Mouse (Mus musculus) CD4-positive, CD25-positive, alpha-beta regulatory T cell, adult 4 months (primary cell): ENCODE results near the gene Fbxw10. TPM values are rescaled to one million over a fixed set of nuclear protein-coding genes. Genes with fewer than 3 reads are reported as not detected.
A peak's percentile ranks its signal among the peaks of the same experiment; 100 is the strongest.

Experiments used
- ATAC-seq: one replicate; pipeline ENCODE4 v1.8.0; 2017
- polyA plus RNA-seq, 2 experiments: library from polyadenylated mRNA; unstranded; fragments of 100-300 nt; shearing (Covaris generic); gene quantifications; one replicate each; pipeline ENCODE4 v1.2.1; 2017

Fbxw10 gene
- polyA plus RNA-seq, 2 experiments from 2014 or later: 8.4 to 9.6 TPM

DNA sequence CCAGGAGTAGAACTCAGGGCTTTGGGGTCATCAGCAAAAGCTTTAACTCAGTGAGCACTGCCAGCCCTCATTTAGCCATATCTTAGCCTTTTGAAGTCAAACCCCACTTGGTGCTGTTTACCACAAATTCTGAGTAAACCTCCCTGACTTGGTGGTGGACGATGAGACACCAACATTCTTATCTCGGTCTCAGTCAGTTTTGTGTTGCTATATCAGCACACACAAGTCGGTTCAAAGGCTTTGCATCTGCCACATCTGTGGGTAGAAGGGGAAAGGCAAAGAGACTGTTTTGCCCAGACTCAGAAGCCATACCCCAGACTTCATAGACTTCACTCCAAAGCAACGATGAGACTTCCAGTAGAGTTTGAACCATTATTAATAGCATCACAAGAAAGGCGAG is 2.3 kb upstream of the Fbxw10 start:
- ATAC-seq: no peak

DNA sequence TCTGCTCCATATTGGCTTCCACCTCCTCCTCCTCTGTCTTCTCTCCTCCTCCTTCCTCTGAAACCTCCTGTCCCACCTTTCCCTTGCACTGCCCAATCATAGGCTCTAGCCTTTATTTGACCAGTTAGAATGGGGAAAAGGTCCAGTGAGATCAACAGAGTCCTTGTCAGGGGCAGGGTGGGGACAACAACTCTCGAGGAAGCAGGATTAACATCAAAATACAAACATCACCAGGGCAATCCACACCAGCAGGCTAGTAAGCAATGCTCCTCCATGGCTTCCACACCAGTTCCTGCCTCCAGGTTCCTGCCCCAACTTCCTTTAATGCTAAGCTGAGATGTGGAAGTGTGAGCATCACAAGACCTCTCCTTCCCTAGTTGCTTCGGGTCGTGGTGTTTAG is 1.1 kb upstream of the Fbxw10 start:
- ATAC-seq: no peak

DNA sequence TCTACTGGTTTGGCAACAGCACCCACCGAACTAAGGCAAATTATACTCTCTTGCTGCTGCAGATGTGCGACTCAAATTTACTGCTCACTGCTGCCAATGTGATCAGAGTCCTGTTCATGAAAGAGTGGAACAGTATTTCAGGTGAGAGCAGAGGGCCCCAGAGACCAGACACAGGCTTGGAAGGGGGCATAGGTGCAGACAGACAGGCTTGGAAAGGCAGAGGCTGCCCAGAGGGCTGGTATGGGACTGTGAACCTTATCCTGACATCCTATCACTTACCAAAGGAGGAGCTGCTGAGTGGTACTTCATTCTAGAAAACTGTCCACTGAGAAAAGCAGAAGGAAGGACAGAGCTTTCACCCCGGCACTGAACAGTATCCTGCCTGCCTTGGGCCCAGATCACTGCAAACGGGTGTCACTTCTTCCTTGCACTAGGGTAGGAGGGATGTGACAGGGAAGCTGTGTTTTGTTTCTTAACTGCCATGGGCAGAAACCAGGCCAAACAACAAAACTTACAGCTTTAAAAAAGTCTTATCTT is 854 bp downstream of the Fbxw10 start:
- no peak for ATAC-seq

DNA sequence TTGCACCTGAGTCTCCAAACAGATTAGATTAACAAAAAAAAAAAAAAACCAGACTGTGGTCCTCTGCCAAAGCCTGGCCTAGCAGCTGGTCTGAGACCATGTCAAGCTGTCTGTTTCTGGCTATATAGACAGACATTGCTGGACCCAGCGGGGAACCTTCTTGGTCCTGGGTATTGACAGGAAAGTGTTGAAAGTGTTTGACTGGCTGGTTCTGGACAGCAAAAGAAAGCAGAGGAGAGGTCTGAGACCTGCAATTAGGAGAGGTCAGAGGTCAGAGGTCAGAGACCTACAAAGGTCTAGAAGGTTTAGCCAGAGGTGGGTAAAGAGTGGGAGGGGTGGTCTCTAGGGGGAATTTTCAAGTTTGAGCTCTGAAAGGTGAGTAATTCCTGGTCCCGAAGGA is 1.4 kb downstream of the Fbxw10 start:
- ATAC-seq: no peak

DNA sequence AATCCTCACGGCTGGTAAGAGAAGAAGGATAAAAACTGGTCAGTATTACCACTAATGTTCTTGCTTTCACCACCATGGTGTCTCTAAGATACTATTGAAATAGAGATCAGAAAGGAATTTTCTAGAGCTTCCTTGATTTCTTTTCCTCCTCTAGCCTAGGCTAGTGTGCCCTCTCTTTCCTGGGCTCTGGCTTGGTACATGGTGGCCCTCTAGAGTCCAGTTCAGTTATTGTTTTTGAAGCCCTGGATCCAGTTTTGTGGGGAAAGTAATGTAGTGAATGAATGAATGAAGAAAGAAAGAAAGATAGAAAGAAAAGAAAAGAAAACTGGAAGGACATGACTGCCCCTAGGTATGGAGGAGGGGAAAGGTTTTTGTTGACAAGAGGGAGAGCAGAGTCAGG is 4.3 kb downstream of the Fbxw10 start:
- no peak for ATAC-seq

DNA sequence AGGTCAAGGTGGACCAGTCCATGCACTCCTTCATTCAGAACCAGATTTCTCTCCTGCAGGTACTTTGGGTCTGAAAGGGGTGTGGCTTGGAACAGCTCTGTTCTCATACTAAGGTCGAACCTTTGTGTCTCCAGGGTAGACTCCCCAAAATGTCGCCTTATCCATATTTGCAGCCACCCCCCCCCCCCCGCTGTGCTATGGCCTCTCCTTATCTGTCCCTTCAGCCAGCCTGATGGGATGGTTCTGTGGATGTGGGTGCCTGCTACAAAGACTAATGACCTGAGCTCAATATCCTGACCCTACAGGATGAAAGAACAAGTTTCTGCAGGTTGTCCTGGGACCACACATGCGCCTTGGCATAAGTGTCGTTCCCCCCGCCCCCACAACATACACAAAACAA is 6.5 kb downstream of the Fbxw10 start:
- ATAC-seq: no peak

DNA sequence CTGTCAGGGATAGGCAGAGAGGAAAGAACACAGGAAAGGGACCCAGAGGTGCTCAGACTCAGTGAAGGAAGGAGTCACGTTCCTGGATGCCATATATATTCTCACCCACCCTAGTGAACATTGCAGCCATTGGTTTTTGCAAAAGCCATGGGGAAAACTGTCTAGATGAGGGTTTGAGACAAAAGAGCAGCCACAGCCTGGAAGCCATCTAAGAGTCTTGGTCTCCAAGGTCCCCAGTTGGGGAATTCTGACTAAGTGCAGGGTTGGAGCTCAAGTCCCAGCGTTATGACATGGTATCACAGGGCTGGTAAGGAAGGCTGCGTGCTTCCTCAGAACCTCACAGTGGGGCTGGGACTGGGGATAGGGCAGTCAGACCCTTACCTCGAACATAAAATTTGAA is 18.7 kb downstream of the Fbxw10 start:
- ATAC-seq: no peak

DNA sequence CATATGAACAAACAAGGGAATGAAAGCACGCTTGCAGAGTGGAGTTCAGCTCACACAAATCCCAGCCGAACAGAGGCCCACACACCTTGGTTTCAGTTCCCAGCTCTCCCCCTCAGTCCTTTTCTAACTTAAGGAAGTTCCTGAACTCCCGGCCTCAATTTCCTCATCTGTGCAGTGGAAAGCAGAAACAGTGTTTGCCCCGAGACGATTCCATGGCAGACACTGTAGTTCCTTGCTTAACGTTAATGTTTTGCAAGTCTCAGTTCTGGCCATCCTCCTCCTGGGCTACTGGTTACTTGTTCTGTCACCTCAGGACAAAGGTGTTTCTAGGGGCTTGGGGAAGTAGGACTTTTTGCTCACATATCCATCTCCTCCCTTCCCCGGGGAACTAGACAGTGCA is 19.8 kb downstream of the Fbxw10 start:
- ATAC-seq: no peak

DNA sequence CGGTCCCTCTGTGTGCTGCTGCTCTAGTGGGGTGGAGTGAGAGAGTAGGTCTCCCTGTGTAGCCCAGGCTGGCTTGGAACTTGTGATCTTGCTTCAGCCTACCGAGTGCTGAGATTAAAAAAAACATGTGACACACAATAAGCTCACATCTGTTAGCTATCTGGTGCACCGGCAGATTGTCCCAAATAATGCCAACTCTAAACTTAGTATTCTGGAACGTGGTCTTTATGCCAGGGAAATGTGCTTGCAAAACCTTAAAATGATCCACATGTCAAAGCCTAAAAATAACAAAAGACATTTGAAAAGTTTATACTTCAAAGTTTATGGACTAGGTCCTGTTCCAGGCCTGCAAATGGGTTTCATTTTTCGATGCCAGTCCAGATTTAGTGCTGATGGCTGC is 22.3 kb downstream of the Fbxw10 start:
- ATAC-seq: no peak

DNA sequence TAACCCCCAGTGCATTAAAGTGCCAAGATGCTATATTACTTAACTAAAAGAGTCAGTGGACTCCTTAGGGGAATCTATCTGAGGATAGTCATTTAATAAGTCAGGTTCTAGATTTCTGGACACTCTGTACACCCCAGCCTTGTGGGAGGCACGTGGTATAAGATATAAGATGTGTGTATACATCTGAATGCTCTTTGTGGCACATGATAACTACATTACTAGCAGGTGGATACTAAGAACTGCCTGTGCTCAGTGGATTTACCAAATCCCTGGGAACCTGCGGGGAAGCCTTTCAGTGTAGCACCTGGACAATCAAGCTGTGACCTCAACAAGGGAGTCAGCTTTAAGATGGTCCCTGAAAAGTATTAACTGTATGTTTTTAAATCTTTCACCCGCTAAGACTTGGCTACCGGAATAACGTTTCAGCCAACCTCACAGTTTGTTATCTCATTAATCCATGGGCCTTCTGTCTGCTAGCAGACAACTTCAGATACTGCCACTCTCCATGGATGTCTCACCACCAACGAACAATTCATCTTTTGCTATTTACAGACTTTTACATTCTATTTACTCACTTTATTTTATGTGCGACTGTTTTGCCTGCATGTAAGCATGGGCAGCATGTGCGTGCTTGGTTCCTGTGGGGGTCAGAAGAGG is 23.0 kb downstream of the Fbxw10 start:
- ATAC-seq: no peak

DNA sequence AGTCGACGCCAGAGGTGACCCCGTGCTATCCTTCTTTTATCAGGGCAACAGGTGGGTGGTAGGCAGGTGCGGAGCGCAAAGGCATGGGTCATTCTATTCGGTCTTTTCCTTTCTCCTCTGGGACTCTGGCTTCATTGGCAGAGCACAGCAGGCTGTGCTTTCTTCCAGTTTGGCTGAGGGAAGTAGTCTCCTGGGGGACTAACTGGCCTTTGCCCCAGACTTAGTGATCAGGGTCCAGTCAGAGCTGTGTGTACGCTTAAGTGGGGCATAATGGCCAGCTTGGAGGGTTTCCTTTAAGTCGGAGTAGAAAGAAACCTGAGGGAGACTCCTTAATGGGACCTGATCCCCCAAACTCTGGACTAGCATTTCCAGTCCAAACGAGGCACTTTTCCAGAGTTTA is 26.6 kb downstream of the Fbxw10 start:
- no peak for ATAC-seq

DNA sequence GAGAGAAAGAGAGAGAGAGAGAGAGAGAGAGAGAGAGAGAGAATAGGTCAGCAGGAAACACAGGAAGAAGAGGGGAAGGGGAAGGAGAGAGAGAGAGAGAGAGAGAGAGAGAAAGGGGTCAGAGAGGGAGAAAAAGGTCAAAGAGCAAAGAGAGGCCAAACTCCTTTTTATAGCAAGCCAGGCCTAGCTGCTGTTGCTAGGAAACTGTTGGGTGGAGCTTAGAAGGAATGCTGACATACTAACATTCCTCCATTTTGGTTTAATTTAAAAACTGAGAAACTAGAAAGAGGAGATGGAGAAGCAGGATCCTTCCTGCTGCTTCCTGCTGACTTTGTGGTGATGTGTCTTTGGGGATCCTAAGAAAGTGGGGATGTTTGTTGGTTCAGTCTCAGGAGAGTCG is 28.8 kb downstream of the Fbxw10 start:
- no peak for ATAC-seq

DNA sequence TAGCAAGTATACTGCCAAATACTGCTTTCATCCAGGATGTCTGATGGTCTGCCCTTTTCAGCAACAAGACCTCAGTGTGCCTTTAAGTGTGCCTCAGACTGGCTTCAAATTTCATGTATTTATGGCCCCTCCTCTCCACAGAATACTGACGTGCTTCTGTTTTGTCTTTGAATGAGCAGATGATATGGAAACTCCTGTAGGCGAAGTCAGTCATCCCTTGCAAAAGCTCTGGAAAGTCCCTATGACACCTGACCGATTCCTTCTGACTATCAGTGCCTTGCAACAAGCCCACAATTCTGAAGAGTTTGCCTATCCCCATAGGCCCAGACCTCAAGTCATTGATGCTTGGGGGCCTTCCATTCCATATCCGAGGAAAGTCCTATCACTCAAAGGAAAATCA is 29.6 kb downstream of the Fbxw10 start:
- peak; percentile 8 for ATAC-seq

DNA sequence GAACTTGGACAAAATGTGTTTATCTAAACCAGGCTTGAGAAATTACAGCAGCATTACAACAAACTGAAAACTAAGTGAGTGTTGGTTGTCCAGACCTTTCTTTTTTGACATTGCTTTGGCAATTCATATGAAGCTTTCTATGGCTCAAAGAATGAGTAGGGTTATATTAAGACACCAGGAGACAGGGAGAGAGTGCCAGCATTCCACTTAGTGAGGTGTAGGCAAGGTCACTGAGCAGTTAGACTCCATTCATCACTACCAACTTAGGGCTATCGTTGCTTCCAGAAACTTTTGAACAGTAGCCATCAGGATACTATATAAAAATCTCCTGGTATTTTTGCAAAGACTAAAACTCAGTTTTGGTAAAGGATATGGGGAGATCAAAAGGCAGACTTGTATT is 30.5 kb downstream of the Fbxw10 start:
- no peak for ATAC-seq

DNA sequence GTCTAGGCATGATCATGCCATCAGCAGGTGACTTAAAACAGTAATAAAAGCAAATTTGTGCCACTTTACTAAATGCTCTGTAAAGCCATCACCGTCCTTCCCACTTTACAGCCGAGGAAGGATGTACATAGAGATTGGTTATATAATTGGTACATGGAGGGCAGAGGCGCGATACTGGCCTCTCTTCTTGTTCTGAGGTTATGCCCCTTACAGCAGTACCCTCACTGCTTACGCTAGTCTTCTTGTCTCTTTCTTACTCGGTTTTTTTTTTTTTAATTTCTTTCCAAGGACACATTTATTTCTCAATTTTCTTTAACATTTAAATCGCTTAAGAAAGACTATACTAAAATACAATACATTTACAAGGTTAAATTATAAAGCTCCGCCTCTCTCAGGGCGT is 31.9 kb downstream of the Fbxw10 start:
- ATAC-seq: peak; percentile 15

DNA sequence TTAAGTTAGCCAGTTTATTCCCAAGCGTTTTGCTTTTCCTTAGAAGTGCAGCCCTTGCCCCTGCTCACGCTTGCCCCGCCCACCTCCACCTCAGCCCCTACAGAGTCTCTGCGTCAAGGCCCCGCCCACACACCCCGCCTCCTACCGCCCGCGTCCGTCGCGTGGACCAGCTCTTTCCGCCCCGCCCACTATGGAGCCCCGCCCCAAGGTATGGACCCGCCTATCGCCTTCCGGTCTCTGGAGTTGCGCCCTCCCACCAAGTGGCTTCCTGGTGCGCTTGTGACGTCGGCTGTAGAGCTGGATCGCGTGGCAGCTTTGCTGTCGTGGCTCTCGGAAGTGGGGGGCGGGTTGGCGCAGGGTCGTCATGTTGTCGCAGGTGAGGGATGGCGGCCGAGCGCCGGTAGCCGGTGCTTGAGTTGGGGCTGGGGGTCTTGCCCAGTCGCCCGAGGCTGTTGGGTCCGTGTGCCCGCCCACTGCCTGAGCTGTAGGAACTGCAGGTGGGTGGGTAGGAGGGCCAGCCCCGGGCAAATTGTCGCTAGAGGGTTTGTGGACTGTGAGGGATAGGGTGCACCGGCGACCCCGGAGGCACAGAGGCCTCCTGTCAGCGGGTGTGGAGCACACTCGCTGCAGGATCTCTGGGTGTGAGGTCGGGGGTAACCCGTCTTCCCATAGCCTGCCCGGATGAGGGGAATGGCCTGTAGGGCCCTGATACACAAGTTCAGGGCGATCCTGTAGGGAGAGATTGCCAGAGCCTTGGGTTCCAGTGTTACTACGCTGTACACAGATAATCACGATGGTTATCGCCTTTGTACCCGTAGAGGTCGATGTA is 32.6 kb downstream of the Fbxw10 start, which contains the start of gene Tvp23b:
TSS of gene Tvp23b (plus strand) at position 236 of the 829 bp plus-strand sequence.
- ATAC-seq: peak; percentile 92

DNA sequence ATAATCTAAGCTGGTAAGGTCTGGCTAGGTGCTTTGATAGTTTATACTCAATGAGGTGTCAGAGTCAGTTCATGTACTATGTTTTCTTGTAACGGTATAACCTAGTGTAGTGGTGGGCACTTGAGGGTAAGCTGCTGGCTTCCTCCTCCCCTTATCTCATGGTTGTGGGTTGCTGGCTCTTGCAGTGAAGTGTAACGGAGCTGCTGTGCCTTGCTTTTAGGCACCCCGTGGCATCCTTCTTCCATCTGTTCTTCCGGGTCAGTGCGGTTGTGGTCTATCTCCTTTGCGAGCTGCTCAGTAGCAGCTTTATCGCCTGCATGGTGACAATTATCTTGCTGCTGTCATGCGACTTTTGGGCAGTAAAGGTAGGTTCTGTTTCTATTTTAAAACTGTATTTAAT is 36.5 kb downstream of the Fbxw10 start:
- no peak for ATAC-seq

DNA sequence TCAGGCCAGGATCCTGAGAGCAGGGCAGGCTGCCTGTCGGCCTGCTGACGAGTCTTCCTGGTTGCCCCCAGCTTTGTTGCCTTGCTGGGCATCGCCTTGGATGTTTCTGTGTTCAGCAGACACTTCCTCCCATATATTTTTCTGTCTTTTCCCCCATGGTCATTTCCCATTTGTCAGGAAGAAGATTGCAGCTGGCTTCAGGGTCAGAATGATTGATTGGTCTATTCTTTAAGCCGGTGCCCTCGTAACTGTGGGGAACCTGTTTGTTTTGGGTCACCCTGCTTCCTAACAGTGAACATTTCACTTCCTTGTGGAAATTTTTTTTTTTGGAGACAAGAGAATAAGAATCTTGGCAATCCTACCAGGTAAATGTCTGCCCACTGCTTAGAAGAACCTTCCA is 38.5 kb downstream of the Fbxw10 start:
- no peak for ATAC-seq

DNA sequence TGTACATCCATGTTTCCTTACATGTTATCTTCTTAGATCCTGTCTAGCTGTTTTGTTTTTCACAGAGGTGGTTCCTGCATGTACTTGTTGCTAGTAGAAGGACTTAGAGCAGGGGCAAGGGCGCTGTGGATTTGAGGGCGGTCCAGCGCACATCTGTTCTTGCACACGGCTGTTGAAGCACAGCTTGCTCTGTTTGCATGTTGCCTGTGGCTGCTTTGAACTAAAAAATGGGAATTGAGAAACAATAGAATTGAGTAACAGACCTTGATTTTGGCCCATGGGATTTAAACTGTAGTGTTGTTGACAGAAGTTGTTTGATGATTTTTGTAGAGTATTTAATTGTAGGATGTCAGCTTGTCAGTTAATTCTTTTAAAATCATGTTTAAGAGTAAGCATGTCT is 43.9 kb downstream of the Fbxw10 start:
- ATAC-seq: no peak

DNA sequence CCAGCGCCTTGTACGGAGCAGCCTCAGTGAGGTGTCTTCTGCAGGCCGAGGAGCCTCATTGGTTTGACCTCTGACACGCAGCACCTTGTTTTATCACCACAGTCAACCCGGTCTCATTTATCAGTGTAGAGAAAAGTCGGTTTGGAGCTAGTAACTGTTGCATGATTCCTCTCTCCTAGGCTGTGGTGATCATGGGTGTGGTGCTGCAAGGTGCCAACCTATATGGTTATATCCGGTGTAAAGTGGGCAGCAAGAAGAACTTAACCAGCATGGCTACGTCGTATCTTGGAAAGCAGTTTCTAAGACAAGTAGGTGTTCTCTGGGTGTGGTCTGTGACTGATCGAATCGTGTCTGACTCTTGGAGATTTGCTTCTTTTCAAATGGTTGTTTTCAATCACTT is 44.9 kb downstream of the Fbxw10 start:
- no peak for ATAC-seq

DNA sequence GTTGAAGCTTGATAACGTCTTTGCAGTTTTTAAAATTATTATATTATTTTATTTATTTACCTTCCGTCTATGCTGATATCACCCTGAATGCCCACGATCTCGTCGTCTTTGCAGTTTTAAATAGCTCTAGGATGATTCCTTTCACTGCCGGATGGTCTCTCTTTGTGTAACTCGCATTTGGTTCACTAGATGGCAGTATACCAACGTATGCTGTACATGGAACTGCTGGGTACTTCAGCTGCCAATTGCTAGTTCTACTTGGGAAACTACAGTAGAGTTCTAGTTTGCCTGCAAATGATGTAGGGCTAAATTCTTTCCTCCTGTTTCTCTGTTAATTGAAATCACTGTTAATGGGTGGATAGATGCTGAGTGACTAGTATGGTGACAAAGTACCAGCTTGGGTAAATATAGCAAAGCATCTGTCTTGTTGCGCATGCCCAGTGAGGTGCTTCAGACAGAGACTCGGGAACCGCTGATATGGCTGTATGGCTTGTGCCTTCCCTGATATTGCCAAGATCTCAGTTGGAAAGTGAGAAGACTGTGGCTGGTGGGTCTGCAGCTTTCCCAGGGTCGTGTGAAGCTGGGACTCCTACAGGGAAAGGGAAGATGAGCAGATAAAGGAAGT is 54.9 kb downstream of the Fbxw10 start:
- peak; percentile 67 for ATAC-seq

DNA sequence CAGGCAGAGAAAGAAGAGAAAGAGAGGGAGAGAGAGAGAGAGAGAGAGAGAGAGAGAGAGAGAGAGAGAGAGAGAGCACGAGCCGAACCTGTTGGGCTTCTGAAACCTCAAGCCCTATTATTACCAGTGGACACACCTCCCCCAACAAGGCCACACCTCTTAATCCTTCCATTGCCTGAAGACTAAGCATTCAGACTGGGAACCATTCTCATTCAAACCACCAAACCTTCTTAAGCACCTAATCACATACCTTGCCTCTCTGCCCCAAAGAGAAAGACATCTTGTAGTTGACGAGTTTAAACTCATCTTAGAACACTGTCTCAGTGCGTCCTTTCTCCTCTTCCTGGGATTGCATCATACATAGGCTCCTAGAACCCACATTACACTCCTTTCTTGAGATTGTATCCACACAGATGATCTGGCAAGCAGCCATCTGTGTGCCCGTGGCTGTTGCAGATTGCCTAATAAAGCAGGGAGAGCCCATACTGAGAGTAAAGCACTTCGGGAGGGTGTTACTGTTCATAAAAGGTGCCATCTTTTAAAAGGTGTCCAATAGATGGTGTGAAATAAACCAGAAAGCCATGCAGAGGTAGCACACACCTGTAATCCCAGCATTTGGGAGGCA is 57.1 kb downstream of the Fbxw10 start:
- ATAC-seq: no peak

DNA sequence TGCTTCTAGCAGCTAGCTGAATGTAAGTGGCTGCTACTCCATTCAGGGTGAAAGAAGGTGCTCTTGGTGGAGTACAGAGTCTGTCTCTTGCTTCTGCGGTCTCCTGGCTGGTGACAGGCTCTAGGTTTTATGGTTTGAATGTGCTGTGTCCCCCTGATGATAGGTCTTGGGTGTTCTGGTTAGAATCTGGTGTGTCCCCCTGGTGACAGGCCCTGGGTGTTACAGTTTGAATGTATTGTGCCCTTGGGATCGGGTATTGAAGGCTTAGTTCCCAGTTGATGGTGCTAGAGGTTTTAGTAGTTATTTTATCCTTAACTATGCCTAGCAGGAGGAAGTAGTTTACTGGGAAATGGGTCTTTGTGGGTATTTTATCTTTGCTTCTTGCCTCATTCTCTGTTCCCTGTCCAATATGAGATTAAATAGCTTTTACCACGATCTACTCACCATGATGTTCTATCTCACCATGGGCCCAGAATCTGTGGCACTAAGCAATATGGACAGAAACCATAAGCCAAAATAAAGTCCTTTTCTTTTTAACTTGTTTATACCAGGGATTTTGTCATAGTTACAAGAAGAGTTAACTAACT is 62.9 kb downstream of the Fbxw10 start:
- no peak for ATAC-seq
